Mouse (Mus musculus) spleen, embryonic (tissue): ENCODE results near the gene Usp9x.

Experiments used
- CTCF ChIA-PET: fragments of 350-600 bp; sonication (Branson Sonifier 250); formaldehyde crosslinking; loops from one replicate; lab custom pipeline; 2022; lab: Charles Lee

Usp9x gene

GRCm38 (mm10) chrX:13071241-13071775 is at the start of gene Usp9x:
Usp9x (plus strand) TSS chrX:13071498.
- CTCF ChIA-PET = no interaction called here

- CTCF ChIA-PET = no interaction called here
Observed at GRCm38 (mm10) chrX:13022547-13023310, 48.6 kb upstream of the Usp9x start.

DNA sequence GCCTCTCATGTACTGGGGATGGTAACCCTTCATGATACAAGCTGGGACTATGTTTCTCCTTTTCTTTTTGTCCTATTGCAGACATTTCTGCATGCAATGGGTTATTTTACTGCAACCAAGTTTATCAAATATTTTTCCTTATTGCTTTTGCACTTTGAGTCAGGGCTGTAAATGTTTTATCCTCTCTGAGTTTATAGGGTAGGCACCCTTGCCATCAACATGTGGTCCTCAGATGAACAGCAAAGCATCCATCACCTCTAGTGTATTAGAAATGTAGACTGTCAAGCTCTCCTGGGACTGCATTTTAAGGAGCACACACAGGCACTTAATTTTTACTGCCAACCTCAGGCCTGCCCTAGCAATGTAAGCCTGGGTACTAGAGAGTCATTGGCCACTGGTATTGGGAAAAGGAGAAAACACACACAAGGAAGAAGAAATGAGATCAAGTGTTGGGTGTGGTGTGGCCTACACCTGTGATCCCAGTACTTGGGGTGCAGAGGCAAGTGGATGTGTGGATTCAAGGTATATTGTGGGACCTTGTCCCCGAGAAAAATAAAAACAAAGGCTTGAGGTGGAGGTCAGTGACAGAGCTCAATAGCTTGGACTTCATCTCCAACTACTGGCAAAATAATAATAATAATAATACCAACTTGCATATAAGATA is 46.6 kb upstream of the Usp9x start:
- CTCF ChIA-PET = interaction anchor here (1.1 kb wide), 1 partner anchor 13 kb away, joined by 5 read pairs; no protein-coding TSS in a partner anchor

GRCm38 (mm10) chrX:13025286-13025685 is 46.0 kb upstream of the Usp9x start:
- CTCF ChIA-PET = no interaction called here

DNA sequence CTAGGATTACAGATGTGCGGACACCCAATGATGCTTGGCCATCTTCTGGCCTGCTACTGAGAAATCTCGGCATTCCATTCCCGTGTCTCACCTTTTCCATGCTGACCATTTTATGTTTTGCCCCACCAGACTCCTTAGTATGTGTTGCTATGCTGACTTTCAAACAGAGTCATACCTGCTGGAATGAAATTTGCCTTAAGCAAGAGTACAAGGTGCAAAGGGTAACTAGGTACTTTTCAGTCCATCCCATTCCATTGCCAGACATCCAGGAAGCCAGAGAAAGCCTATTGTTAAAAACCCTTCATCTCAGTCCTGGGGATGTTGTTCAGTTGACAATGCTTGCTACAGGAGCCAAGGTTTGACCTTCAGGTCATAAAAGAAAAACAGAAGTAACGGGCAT is 43.1 kb upstream of the Usp9x start:
- CTCF ChIA-PET = no interaction called here

DNA sequence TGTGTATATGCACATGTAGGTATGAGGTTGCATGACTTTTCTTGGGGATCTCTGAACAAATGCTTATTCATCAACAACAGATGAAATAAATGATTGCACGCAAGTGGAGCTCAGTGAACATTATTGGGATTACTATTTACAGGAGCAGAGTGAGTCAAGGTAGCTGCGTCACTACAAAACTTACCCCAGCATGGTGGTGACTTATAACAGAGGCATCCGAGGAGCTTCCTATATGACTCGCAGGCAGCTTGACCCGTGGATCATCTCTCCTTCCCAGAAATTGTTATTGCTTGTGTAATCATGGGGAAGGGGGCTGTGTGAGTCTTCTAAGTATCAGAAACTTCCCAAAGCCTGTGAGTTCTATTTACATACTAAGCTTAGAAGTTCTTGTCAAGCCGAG is 41.3 kb upstream of the Usp9x start:
- CTCF ChIA-PET = interaction anchor here (0.5 kb wide), 1 partner anchor 227 kb away, joined by 4 read pairs; no protein-coding TSS in a partner anchor

DNA sequence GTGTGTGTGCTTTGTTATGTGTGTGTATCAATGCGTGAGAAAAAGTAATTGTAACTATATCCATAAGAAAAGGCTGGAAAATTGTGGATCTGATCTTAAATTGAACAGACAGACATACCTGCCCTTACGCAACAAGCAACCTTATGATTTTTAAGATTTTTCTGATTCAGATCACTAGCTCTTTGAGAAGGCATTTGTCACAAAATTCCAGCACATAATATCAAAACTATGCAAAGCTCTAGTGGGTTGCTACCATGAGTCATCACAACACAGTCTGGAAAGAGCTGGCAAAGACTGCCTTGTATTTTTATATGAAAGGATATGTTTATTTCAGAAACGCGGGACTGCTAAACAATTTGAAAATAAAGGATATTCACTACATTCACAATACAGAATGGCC is 34.2 kb upstream of the Usp9x start:
- CTCF ChIA-PET = no interaction called here

- CTCF ChIA-PET = no interaction called here
Observed at GRCm38 (mm10) chrX:13039211-13039610, 32.1 kb upstream of the Usp9x start.

GRCm38 (mm10) chrX:13040391-13040790 is 30.9 kb upstream of the Usp9x start:
- CTCF ChIA-PET = no interaction called here

- CTCF ChIA-PET = no interaction called here
Observed at GRCm38 (mm10) chrX:13041630-13042129, 29.6 kb upstream of the Usp9x start.

- CTCF ChIA-PET = no interaction called here
Observed at GRCm38 (mm10) chrX:13043780-13044179, 27.5 kb upstream of the Usp9x start.

GRCm38 (mm10) chrX:13044666-13045065 is 26.6 kb upstream of the Usp9x start:
- CTCF ChIA-PET = no interaction called here

GRCm38 (mm10) chrX:13046893-13047435 is 24.3 kb upstream of the Usp9x start:
- CTCF ChIA-PET = no interaction called here

DNA sequence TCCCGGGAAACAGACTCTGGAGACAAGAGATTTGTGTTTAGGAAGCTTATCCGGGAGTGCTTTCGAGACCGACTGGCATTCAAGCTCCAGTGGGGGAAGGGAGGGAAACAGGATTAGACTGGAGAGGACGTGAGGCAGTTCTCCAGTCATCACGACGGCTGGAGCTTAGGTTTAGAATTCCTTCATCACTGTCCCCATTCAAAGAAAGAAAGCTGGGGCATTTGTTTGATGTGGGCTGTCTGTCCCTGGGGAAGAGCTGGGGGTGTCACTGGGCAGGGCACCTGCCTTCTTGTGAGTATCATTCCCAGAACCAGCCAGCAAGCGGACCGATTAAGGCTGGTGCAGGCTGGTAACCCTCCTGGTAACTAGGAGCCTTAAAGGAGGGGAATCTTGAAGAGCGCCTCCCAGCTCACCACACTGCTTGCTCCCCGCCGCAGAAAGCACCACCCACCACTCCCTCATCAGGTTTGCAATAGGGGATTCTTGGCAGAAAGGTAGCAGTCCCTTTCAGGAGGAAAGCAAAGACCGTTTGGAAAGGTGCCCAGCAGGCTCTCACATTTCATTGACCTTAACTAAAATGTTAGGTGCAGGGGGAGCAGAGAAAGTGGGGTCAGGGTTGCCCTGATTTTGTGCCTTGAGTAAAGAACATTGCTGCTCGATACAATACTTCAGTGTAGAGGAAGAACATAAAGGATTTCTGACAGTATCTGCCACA is 23.5 kb upstream of the Usp9x start:
- CTCF ChIA-PET = interaction anchor here (0.6 kb wide), 1 partner anchor 141 kb away, joined by 6 read pairs; no protein-coding TSS in a partner anchor

GRCm38 (mm10) chrX:13054612-13055011 is 16.7 kb upstream of the Usp9x start:
- CTCF ChIA-PET = interaction anchor here (0.7 kb wide), 1 partner anchor 46 kb away, joined by 3 read pairs; no protein-coding TSS in a partner anchor

- CTCF ChIA-PET = no interaction called here
Observed at GRCm38 (mm10) chrX:13061961-13062360, 9.3 kb upstream of the Usp9x start.

GRCm38 (mm10) chrX:13064273-13064925 is 6.9 kb upstream of the Usp9x start:
- CTCF ChIA-PET = no interaction called here

DNA sequence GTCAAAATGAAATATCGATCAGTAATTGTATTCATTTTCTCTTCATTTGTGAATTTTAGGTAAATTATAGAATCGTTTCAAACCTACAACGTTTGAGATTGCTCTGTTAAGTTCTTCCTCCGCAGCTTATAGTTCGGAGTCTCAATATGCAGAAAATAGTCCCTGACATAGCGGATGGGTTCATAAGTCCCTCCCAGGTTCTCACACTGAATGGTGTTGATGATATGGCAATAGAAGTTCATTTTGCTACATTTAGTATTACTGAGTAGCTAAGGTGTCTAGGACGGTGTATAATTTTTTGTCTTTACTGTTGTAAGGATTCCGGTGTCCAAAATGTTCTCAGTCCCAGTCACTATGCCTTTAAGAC is 1.1 kb upstream of the Usp9x start:
- CTCF ChIA-PET = no interaction called here

GRCm38 (mm10) chrX:13070573-13071240 is 591 bp upstream of the Usp9x start:
- CTCF ChIA-PET = no interaction called here

DNA sequence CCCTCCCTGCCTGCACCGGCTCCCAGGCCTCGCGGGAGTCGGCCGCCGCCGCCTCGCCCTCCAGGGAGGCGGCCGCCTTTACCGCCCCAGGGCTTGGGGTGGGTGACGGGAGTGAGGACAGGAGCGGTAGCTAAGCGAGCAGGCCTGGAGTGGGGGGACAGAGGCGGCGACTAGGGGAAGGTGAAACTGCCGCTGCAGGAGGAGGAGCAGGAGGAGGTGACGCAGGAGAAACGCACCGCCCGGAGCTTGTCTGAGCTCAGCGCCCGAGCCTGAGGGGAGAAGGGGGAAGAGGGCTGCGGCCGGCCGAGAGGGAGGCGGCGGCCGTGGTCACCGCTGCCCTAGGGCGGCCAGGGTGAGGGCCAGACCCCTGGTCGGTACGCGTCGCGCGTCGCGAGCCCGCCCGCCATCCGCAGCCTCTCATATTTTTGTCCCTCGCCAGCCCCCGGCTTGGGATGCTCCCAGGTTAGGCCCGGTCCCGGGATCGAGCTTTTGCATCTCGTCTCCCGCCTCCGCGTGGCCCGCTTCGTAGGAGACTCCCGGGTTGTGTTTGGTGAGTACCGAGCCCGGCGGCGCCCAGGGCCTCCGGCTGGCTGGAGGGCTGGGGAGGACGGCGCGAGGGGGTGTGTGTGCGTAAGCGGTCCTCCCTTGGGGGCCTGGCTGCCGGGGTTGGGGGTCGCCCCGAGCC is 620 bp downstream of the Usp9x start:
- CTCF ChIA-PET = no interaction called here
